Mouse (Mus musculus) kidney, embryonic 14.5 days (tissue): ENCODE data around the gene Dact2. TPM values are rescaled to one million over a fixed set of nuclear protein-coding genes. Genes with fewer than 3 reads are reported as not detected.

Source experiments
- ATAC-seq: fragments of 200-750 bp; cut with Nextera tagmentation; 2 replicates; pipeline ENCODE4 v1.8.0; 2017; ENCODE audit warnings: moderate number of reproducible peaks, mild to moderate bottlenecking, moderate TSS enrichment, moderate library complexity; ENCODE audit not compliant: low FRiP score, low TSS enrichment
- H3K27ac ChIP-seq: fragments of 300-500 bp; sonication (generic); 2 replicates; pipeline ENCODE4 v1.5.1; 2014; ENCODE audit warnings: low read depth, mild to moderate bottlenecking, low read length, moderate library complexity, mixed read lengths
- H3K27me3 ChIP-seq: fragments of 300-500 bp; sonication (generic); 2 replicates; pipeline ENCODE4 v1.6.1; 2014; ENCODE audit warnings: mild to moderate bottlenecking, low read length; ENCODE audit not compliant: control insufficient read depth, insufficient read depth
- H3K36me3 ChIP-seq: fragments of 300-500 bp; sonication (generic); 2 replicates; pipeline ENCODE4 v1.6.1; 2014; ENCODE audit warnings: low read length, mixed read lengths; ENCODE audit not compliant: control insufficient read depth, insufficient read depth
- H3K4me1 ChIP-seq: fragments of 300-500 bp; sonication (generic); 2 replicates; pipeline ENCODE4 v1.6.1; 2014; ENCODE audit warnings: low read length, mixed read lengths; ENCODE audit not compliant: control insufficient read depth, insufficient read depth
- H3K4me2 ChIP-seq: fragments of 300-500 bp; sonication (generic); replicated peaks from 2 replicates; pipeline ENCODE4 v1.6.1; 2014; ENCODE audit warnings: low read depth, mild to moderate bottlenecking, low read length
- H3K4me3 ChIP-seq: fragments of 300-500 bp; sonication (generic); 2 replicates; pipeline ENCODE4 v1.5.1; 2014; ENCODE audit warnings: mild to moderate bottlenecking, low read length
- H3K9ac ChIP-seq: fragments of 300-500 bp; sonication (generic); 2 replicates; pipeline ENCODE4 v1.6.1; 2014; ENCODE audit warnings: low read depth, mild to moderate bottlenecking, low read length, moderate library complexity
- H3K9me3 ChIP-seq: fragments of 300-500 bp; sonication (generic); 2 replicates; pipeline ENCODE4 v1.6.1; 2016; ENCODE audit warnings: low read length; ENCODE audit not compliant: control insufficient read depth
- WGBS: fragments of 180-500 bp; shearing (Covaris S2); extraction: QIAGEN DNeasy Blood & Tissue Kit; methylation state at CpG from one replicate; pipeline ENCODE4 v1.1.7; 2014; 5-methylcytosine and 5-hydroxymethylcytosine counted together
- polyA plus RNA-seq: library from polyadenylated mRNA; unstranded; fragments of >200 nt; fragmentation: Nextera tagmentation; extraction: Ambion mirVana; gene quantifications from 2 replicates; pipeline ENCODE4 v1.2.1, GENCODE M21; 2014

The Dact2 gene
- polyA plus RNA-seq, 1 experiment from 2014 or later, result 21.0 TPM

DNA sequence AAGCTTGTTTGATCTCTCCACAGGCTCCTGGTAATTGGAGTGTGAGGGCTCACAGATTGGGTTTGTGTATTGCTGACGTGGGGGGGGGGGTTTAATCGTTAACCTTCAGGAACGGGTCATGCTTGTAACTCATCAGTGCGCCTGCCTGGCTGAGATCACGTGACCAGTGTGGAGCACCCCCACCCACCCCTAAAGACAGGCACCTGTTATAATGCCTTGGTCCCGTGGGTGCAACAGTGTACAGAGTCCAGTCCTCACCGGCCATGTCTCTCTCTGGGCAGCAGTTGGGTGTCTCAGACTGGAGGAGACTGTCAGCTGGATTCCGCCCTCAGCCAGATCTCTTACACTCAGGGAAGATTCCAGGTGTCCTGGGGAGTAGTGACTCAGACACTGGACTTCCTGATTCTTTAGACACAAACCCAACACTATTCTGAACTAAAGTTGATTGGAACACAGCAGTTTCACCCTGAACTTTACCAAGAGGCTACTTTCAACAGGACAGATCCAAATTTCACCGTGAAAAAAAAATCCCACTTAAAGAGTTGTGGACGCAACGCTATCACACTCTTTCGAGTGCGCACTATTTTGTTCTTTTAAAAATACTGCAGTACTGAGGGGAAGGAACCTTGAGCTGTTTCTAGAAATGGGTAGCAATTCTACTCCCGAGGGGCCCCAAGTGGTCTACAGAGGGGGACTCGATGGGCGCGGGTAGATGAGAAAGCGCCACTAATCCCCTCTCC lies 1.6 kb downstream of the Dact2 start:
- Histone ChIP-seq H3K36me3 (peaks cover 14% of the 10 kb centered on the region), H3K27me3 (peaks cover 37% of the 10 kb centered on the region), H3K4me1 (peaks cover 24% of the 10 kb centered on the region), H3K9me3 (no peaks in the 10 kb centered on the region), H3K9ac (peak overlapping the region; percentile 85), H3K27ac (peak overlapping the region; percentile 88), H3K4me2 (peak overlapping the region; percentile 83), H3K4me3 (peak overlapping the region; percentile 74)
- under 1% methylated on average over 18 of the region's 18 CpGs for WGBS
- ATAC-seq, result peak; percentile 59

DNA sequence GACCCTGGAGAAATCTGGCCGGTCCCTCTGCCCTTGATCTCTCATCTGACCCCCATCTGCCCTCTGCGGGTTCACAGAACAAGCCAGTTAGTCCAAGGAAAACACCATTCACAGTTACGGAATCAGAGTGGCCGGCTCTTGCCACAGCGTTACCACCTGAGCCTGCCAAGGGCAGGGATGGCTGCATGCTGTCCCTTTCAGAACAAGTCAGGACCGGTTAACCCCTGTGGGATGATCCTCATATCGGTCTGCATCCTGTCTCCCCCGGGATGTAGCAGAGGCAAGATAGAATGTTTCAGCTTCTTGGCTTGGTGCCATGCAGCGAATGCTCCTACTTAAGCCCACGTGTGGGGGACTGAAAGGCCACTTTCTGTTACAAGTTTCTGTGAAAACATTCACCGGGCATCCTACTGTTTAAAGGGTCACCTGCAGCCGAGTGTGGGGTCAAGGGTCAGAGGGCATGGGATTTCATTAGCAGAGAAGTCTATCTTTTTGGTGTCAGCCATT lies 2.8 kb downstream of the Dact2 start:
- peak overlapping the region; percentile 74 for H3K4me3 ChIP-seq
- ATAC-seq, result peak; percentile 17; the same call in 1 of the 2 replicates
- no peaks in the 10 kb centered on the region for H3K9me3 ChIP-seq
- peak overlapping the region; percentile 56; the same call in 1 of the 2 replicates for H3K9ac ChIP-seq
- H3K27ac ChIP-seq, result peak overlapping the region; percentile 79
- H3K4me1 ChIP-seq, result peaks cover 24% of the 10 kb centered on the region
- H3K36me3 ChIP-seq, result peaks cover 23% of the 10 kb centered on the region
- H3K27me3 ChIP-seq, result peaks cover 36% of the 10 kb centered on the region
- peak overlapping the region; percentile 83 for H3K4me2 ChIP-seq
- 5% methylated on average over 12 of the region's 12 CpGs for WGBS

DNA sequence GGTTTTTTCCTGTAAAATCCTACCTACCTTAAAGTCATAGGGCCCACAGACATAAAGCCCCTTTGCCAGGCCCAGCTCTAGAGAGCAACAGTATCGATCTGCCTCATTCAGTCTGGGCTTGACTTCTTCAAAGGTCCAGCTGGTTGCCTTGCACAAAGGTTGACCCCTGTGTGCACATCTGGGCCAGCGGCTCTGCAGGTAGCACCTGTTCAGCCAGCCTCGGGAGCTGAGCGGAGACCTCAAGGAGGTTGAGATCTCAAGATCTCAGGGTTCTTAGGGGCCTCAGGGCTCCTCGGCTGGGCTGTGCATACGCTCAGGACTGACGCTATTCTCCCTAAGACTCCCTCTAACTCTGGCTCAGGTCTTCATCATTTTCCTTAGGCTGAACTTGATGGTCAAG lies 3.9 kb downstream of the Dact2 start:
- Histone ChIP-seq H3K9ac (peak overlapping the region; percentile 23; the same call in 1 of the 2 replicates), H3K36me3 (peaks cover 34% of the 10 kb centered on the region), H3K27ac (peak overlapping the region; percentile 79), H3K27me3 (peaks cover 30% of the 10 kb centered on the region), H3K9me3 (no peaks in the 10 kb centered on the region), H3K4me3 (peak overlapping the region; percentile 0; the same call in 1 of the 2 replicates), H3K4me2 (peak overlapping the region; percentile 83), H3K4me1 (peaks cover 24% of the 10 kb centered on the region)
- ATAC-seq, result no peak
- WGBS, result 77% methylated on average over 7 of the region's 7 CpGs

DNA sequence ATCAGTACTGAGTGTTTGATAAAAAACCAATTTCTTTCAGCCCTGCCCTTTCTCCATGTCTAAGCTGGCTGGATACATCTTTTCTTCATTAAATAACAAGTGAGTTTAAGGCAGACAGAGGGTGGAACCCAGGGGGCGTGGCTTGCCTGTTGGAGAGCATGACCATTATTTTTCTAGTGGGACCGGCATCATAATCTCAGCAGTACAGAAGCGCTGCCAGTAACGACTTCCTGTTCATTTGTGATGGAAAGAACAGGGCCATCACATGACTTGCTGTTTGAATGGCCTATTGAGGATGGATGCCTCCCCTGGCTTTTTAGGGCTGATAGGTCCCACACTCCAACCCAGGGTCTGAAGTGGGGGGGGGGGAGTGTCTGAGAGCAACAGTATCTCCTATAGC lies 4.5 kb downstream of the Dact2 start:
- WGBS, result 34% methylated on average over 4 of the region's 4 CpGs
- no peaks in the 10 kb centered on the region for H3K9me3 ChIP-seq
- no peak for ATAC-seq
- no peak overlapping the region for H3K4me2 ChIP-seq
- no peak overlapping the region for H3K9ac ChIP-seq
- peaks cover 34% of the 10 kb centered on the region for H3K36me3 ChIP-seq
- H3K27me3 ChIP-seq, result peaks cover 24% of the 10 kb centered on the region
- no peak overlapping the region for H3K4me3 ChIP-seq
- H3K4me1 ChIP-seq, result peaks cover 24% of the 10 kb centered on the region
- H3K27ac ChIP-seq, result no peak overlapping the region

DNA sequence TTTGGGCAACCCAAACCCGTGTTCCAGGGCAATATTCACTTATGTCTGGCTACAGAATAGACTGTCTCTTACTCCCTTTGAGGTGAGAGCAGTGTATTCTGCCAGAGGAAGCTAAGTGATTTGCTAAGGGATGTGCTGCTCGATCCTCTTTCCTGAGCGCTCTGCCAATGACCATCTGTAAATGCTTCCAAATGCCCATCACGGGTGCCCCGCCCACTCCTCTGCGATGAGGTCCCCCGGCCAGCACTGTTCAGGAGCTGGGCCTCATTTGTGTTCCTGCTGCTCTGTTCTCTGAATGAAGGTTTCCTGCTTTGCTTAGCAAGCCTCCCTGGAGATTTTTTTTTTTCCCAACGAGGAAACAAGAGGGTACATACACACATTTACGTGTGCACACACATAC lies 11.2 kb downstream of the Dact2 start:
- Histone ChIP-seq H3K9me3 (no peaks in the 10 kb centered on the region), H3K4me1 (no peaks in the 10 kb centered on the region), H3K9ac (no peak overlapping the region), H3K4me2 (no peak overlapping the region), H3K36me3 (peaks cover 25% of the 10 kb centered on the region), H3K27ac (no peak overlapping the region), H3K4me3 (no peak overlapping the region), H3K27me3 (no peaks in the 10 kb centered on the region)
- 52% methylated on average over 9 of the region's 9 CpGs for WGBS
- ATAC-seq, result no peak

DNA sequence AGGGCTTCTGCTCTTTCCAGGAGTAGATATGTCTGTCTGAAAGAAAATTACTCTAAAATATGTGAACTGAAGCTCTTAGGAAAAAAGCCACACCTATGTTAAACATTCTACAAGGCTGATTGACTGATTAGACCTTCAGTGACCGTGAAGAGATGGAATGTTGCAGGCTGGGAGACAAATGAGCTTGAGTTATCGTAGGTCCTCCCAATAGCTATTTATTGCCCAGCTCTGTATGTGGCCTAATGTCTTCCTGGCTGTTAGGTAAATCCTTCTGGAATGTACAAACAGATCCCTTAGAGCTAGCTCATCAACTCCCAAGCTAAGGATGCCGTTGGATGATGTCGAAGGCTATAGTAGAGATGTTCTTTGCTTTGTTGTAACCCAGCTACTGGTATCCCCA lies 11.7 kb downstream of the Dact2 start:
- Histone ChIP-seq H3K27ac (no peak overlapping the region), H3K27me3 (no peaks in the 10 kb centered on the region), H3K4me2 (no peak overlapping the region), H3K4me1 (no peaks in the 10 kb centered on the region), H3K9me3 (no peaks in the 10 kb centered on the region), H3K36me3 (peaks cover 20% of the 10 kb centered on the region), H3K4me3 (no peak overlapping the region), H3K9ac (no peak overlapping the region)
- no peak for ATAC-seq
- WGBS, result 71% methylated on average over 4 of the region's 4 CpGs

DNA sequence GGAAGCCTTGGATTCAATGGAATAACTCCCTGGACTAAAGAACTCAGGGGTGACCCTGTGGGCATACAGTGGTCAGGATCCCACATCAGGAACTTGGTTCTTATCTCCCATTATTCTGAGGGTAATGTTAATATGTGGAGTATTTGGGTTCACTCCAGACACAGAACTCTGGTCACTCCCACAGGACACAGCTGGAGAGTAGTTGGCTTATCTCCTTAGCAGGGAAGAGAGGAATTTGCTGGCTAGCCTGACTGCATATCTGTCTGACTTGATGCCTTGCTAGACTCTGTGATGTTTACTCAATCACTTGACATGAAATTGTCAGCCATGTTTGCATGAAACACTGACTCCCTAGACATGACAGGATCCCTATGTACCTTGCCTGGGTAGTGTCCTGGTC lies 15.6 kb downstream of the Dact2 start:
- H3K27ac ChIP-seq, result no peak overlapping the region
- ATAC-seq, result no peak
- H3K36me3 ChIP-seq, result no peaks in the 10 kb centered on the region

DNA sequence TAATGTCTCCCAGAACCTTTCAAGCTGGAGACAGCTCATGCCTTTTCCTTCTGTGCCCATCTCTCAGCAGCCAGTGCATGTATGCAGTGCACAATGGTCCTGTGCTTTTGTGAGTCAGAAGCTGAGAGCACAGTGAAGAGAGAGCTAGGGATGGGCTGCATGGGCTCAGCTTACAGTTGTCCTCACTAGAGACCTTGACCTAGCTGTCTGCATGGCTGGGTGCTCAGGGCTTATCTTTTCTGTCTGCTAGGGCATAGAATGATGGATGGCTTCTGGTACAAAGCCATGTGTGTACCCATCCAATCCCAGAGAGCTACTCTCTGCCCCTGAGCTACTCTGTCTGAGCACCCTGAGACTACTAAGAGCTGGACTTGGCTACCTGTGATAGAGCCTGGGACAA lies 17.0 kb downstream of the Dact2 start:
- no peak overlapping the region for H3K9ac ChIP-seq
- H3K4me3 ChIP-seq, result no peak overlapping the region
- no peaks in the 10 kb centered on the region for H3K36me3 ChIP-seq
- peak; percentile 75; the same call in 1 of the 2 replicates for ATAC-seq
- no peak overlapping the region for H3K27ac ChIP-seq
- H3K27me3 ChIP-seq, result no peaks in the 10 kb centered on the region
- H3K9me3 ChIP-seq, result no peaks in the 10 kb centered on the region
- H3K4me1 ChIP-seq, result 0 out of 2 replicates have a peak, but pooled peaks cover 3% of the 10 kb centered on the region
- no peak overlapping the region for H3K4me2 ChIP-seq

More for the DNA sequence above, 15.6 kb downstream of the Dact2 start:
- Histone ChIP-seq H3K4me2 (no peak overlapping the region), H3K4me3 (no peak overlapping the region), H3K27me3 (no peaks in the 10 kb centered on the region), H3K9me3 (no peaks in the 10 kb centered on the region), H3K4me1 (0 out of 2 replicates have a peak, but pooled peaks cover 3% of the 10 kb centered on the region), H3K9ac (no peak overlapping the region)

DNA sequence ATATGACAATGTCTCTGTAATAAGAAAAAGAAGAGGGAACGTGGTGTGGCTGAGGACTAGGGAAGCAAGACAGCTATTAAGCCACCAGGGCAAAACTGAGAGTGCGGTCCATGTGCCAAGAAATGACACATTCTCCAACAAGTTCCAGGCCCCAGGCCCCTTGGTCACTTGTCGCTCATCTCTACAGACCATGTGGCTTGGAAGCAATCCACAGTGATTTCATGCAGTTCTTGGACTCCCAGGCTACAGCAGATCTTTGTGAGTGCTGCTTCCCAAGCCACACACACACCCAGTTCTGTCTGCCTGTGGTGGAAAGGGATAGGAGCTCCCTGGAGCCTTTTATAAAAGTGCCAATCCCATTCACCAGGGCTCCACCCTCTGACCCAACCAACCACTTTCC lies 17.9 kb downstream of the Dact2 start:
- H3K36me3 ChIP-seq, result no peaks in the 10 kb centered on the region
- no peak for ATAC-seq
- no peaks in the 10 kb centered on the region for H3K9me3 ChIP-seq
- no peak overlapping the region for H3K9ac ChIP-seq
- H3K4me1 ChIP-seq, result 0 out of 2 replicates have a peak, but pooled peaks cover 3% of the 10 kb centered on the region
- no peak overlapping the region; the same call in 1 of the 2 replicates for H3K27ac ChIP-seq
- H3K4me2 ChIP-seq, result no peak overlapping the region
- no peak overlapping the region for H3K4me3 ChIP-seq
- WGBS, result 84% methylated on average over 3 of the region's 3 CpGs
- H3K27me3 ChIP-seq, result no peaks in the 10 kb centered on the region
